Mouse (Mus musculus): ENCODE data around the gene Hormad1. TPM values are rescaled to one million over a fixed set of nuclear protein-coding genes. Genes with fewer than 3 reads are reported as not detected.
"Not testable (repeated sequence)": the region's sequence is repeated elsewhere in the genome, so short reads cannot be mapped to it uniquely, and the experiment has no call there.

The Hormad1 gene
- polyA plus RNA-seq, 1 experiment from 2014 or later, result not detected

DNA sequence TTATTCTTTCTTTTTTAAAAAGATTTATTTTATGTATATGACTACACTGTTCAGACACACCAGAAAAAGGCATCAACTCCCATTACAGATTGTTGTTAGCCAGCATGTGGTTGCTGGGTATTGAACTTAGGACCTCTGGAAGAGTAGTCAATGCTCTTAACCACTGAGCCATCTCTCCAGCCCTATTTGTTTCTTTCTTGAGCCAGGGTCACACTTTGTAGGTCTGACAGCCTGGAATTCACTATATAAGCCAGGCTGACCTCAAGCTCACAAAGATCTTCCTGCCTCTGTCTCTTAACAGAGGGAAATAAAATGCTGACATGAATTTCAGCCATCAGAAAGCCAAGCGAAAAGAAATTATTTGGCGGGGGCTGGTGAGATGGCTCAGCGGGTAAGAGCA is 10.1 kb downstream of the Hormad1 start:
- Histone ChIP-seq H3K27me3 (no peaks in the 10 kb centered on the region), H3K4me1 (no peaks in the 10 kb centered on the region), H3K27ac (no peak overlapping the region), H3K36me3 (no peaks in the 10 kb centered on the region), H3K9ac (no peak overlapping the region), H3K4me2 (replicated peaks) (no peak overlapping the region), H3K9me3 (no peaks in the 10 kb centered on the region), H3K4me3 (no peak overlapping the region)
- WGBS, result 83% methylated on average over 3 of the region's 3 CpGs
- no peak for ATAC-seq (ENCODE audit: low FRiP score, low read depth)

- peak overlapping the region; percentile 69 for H3K4me3 ChIP-seq
- H3K4me2 ChIP-seq (replicated peaks), result peak overlapping the region; percentile 74
- 46% methylated on average over 8 of the region's 8 CpGs for WGBS
- H3K36me3 ChIP-seq, result peaks cover 13% of the 10 kb centered on the region
- H3K27me3 ChIP-seq, result no peaks in the 10 kb centered on the region
- no peaks in the 10 kb centered on the region for H3K9me3 ChIP-seq
- H3K9ac ChIP-seq, result no peak overlapping the region
- ATAC-seq (ENCODE audit: low FRiP score, low read depth), result no peak; the same call in 1 of the 2 replicates
- no peak overlapping the region for H3K27ac ChIP-seq
- peaks cover 9% of the 10 kb centered on the region for H3K4me1 ChIP-seq
Observed at GRCm38 (mm10) chr3:95587754-95588603, 28.5 kb downstream of the Hormad1 start.

DNA sequence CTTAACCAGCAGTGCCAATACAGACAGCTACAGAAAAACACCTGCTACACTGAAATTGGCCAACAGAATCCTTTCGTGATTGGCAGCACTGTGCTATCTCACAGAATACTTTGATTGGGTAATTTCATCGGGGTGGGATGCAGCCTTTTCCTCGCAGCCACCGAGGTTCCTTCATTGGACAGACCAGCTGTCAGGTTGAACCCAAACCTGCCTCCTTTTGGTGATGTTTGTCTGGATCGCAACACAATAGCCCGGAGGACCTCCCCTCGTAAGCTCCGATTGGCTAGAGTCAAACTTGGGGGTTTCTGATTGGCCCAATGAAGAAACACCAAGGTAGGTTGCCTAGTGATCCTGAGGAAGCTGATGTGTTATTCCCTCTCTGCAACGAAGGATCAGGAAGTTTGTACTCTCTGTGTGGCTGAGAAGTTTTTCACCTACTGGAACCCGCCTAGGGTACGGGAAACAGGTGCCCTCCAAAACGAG is 29.2 kb downstream of the Hormad1 start, which contains the start of gene Golph3l:
Golph3l (plus strand) TSS at position 331 of the 483 bp plus-strand sequence.
- Histone ChIP-seq H3K36me3 (peaks cover 19% of the 10 kb centered on the region), H3K9ac (peak within 1 kb of the TSS; percentile 75), H3K9me3 (no peaks in the 10 kb centered on the region), H3K27ac (0 out of 2 replicates have a peak within 1 kb of the TSS, but pooled peaks have one; percentile 33), H3K4me2 (replicated peaks) (peak within 1 kb of the TSS; percentile 74), H3K27me3 (no peaks in the 10 kb centered on the region), H3K4me1 (peaks cover 9% of the 10 kb centered on the region), H3K4me3 (peak within 1 kb of the TSS; percentile 69)
- peak; percentile 100 for ATAC-seq (ENCODE audit: low FRiP score, low read depth)
- 0% methylated on average over 12 of the region's 12 CpGs for WGBS

DNA sequence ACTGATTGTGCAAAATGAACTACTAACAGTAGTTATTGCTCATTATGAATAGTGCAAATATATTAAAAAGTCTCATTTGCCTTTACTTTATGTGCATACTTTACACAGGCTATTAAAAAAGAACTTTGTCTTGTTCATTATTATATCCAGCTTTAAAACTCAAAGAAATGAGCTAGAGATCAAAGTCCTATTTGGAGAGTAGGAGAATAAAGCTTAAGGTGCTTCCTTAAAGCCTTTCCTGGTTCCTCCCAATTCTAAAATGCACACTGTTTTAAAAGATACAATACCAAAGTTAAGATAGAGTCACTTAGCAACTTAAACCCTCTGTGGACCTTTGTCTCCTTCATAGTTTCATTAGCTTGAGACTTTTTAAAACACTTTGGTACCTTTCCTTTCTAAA is 39.3 kb downstream of the Hormad1 start:
- H3K36me3 ChIP-seq, result peaks cover 33% of the 10 kb centered on the region
- no peaks in the 10 kb centered on the region for H3K4me1 ChIP-seq
- no peak overlapping the region for H3K4me2 ChIP-seq (replicated peaks)
- H3K27me3 ChIP-seq, result no peaks in the 10 kb centered on the region
- no peaks in the 10 kb centered on the region for H3K9me3 ChIP-seq
- H3K9ac ChIP-seq, result no peak overlapping the region
- H3K4me3 ChIP-seq, result no peak overlapping the region
- H3K27ac ChIP-seq, result no peak overlapping the region
- no peak for ATAC-seq (ENCODE audit: low FRiP score, low read depth)

GRCm38 (mm10) chr3:95601287-95601686 is 41.8 kb downstream of the Hormad1 start:
- Histone ChIP-seq H3K4me1 (no peaks in the 10 kb centered on the region), H3K36me3 (peaks cover 25% of the 10 kb centered on the region), H3K9ac (no peak overlapping the region), H3K27ac (no peak overlapping the region), H3K9me3 (no peaks in the 10 kb centered on the region), H3K4me2 (replicated peaks) (no peak overlapping the region), H3K27me3 (no peaks in the 10 kb centered on the region), H3K4me3 (no peak overlapping the region)
- no peak for ATAC-seq (ENCODE audit: low FRiP score, low read depth)
- 94% methylated on average over 3 of the region's 3 CpGs for WGBS

- no peak overlapping the region for H3K4me3 ChIP-seq
- H3K36me3 ChIP-seq, result peaks cover 46% of the 10 kb centered on the region
- no peaks in the 10 kb centered on the region for H3K27me3 ChIP-seq
- 80% methylated on average over 3 of the region's 3 CpGs for WGBS
- no peak overlapping the region for H3K9ac ChIP-seq
- no peaks in the 10 kb centered on the region for H3K4me1 ChIP-seq
- no peak for ATAC-seq (ENCODE audit: low FRiP score, low read depth)
- H3K27ac ChIP-seq, result no peak overlapping the region
- no peaks in the 10 kb centered on the region for H3K9me3 ChIP-seq
- H3K4me2 ChIP-seq (replicated peaks), result no peak overlapping the region
Observed at GRCm38 (mm10) chr3:95606096-95606495, 46.6 kb downstream of the Hormad1 start.

DNA sequence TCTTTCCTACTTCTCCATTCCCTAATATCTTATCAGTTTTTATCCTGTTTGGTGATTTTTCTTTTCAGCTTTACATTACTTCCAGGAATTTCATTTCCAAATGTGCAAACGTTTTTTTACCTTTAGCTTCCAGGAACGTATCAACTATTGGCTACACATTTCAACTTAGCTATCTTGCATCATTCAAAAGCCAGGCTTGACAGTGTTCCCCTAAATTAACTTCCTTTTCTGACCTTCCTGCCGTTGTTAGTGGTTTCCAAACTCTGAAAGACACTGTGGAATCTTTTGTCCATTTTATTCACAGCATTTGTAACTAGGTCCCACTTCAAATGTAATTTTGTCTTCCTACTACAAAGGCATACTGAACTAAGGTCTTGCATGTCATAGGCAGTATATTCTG is 49.7 kb downstream of the Hormad1 start:
- no peak overlapping the region for H3K27ac ChIP-seq
- H3K9me3 ChIP-seq, result no peaks in the 10 kb centered on the region
- no peak overlapping the region for H3K9ac ChIP-seq
- H3K4me3 ChIP-seq, result no peak overlapping the region
- no peak for ATAC-seq (ENCODE audit: low FRiP score, low read depth)
- no peak overlapping the region for H3K4me2 ChIP-seq (replicated peaks)
- peaks cover 48% of the 10 kb centered on the region for H3K36me3 ChIP-seq
- no peaks in the 10 kb centered on the region for H3K27me3 ChIP-seq
- WGBS, result 75% methylated on average over 3 of the region's 3 CpGs
- no peaks in the 10 kb centered on the region for H3K4me1 ChIP-seq

GRCm38 (mm10) chr3:95613996-95614395 is 54.5 kb downstream of the Hormad1 start:
- no peak for ATAC-seq (ENCODE audit: low FRiP score, low read depth)
- Histone ChIP-seq H3K4me2 (replicated peaks) (no peak overlapping the region), H3K9me3 (no peaks in the 10 kb centered on the region), H3K27me3 (no peaks in the 10 kb centered on the region), H3K27ac (no peak overlapping the region), H3K9ac (no peak overlapping the region), H3K4me3 (no peak overlapping the region), H3K36me3 (peaks cover 51% of the 10 kb centered on the region), H3K4me1 (no peaks in the 10 kb centered on the region)
- WGBS, result 95% methylated on average over 1 of the region's 1 CpGs

GRCm38 (mm10) chr3:95618511-95618910 is 59.0 kb downstream of the Hormad1 start:
- peaks cover 42% of the 10 kb centered on the region for H3K36me3 ChIP-seq
- WGBS, result 82% methylated on average over 1 of the region's 1 CpGs
- ATAC-seq (ENCODE audit: low FRiP score, low read depth), result no peak

DNA sequence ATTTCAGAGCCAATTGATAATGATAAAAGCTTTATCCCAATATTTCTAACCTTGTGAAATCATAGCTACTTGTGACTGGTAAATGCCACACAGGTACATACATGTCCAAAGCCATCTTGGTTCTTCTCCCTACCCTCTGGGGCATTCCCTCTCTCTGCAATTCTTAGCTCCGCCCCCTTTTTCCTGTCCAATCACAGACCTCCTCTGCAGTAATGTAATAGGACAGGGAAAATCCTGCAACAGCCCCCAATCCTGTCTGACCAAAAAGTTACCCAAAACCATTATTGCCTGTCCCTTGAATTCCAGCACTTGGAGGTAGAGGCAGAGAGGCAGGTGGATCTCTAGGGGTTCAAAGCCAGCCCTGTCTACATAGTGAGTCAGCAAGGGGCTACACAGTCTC is 61.8 kb downstream of the Hormad1 start:
- no peak for ATAC-seq (ENCODE audit: low FRiP score, low read depth)
- H3K9me3 ChIP-seq, result no peaks in the 10 kb centered on the region
- no peak overlapping the region for H3K4me3 ChIP-seq
- H3K4me1 ChIP-seq, result peaks cover 16% of the 10 kb centered on the region
- 85% methylated on average over 1 of the region's 1 CpGs for WGBS
- no peak overlapping the region for H3K4me2 ChIP-seq (replicated peaks)
- no peaks in the 10 kb centered on the region for H3K27me3 ChIP-seq
- H3K36me3 ChIP-seq, result peaks cover 36% of the 10 kb centered on the region
- no peak overlapping the region for H3K27ac ChIP-seq
- no peak overlapping the region for H3K9ac ChIP-seq

More at GRCm38 (mm10) chr3:95618511-95618910, 59.0 kb downstream of the Hormad1 start:
- Histone ChIP-seq H3K4me3 (no peak overlapping the region), H3K27ac (no peak overlapping the region), H3K4me2 (replicated peaks) (no peak overlapping the region), H3K4me1 (0 out of 2 replicates have a peak, but pooled peaks cover 3% of the 10 kb centered on the region), H3K9me3 (no peaks in the 10 kb centered on the region), H3K9ac (no peak overlapping the region), H3K27me3 (no peaks in the 10 kb centered on the region)

DNA sequence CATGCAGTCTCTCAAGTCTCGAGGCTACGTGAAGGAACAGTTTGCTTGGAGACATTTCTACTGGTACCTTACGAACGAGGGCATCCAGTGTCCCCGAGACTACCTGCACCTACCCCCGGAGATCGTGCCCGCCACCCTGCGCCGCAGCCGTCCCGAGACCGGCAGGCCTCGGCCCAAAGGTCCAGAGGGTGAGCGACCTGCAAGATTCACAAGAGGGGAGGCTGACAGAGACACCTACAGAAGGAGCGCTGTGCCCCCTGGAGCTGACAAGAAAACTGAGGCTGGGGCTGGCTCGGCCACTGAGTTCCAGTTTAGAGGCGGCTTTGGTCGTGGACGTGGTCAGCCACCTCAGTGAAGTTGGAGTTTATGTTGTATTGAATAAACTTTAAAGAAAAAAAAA is 62.9 kb downstream of the Hormad1 start:
- H3K4me3 ChIP-seq; H3K4me2 ChIP-seq (replicated peaks); H3K9ac ChIP-seq; H3K27ac ChIP-seq; H3K27me3 ChIP-seq; ATAC-seq (ENCODE audit: low FRiP score, low read depth); H3K9me3 ChIP-seq: not testable (repeated sequence)
- peaks cover 17% of the 10 kb centered on the region for H3K4me1 ChIP-seq
- peaks cover 33% of the 10 kb centered on the region for H3K36me3 ChIP-seq
- WGBS, result 93% methylated on average over 20 of the region's 20 CpGs

GRCm38 (mm10) chr3:95623551-95623950 is 64.1 kb downstream of the Hormad1 start:
- Histone ChIP-seq H3K9me3 (no peaks in the 10 kb centered on the region), H3K36me3 (peaks cover 34% of the 10 kb centered on the region), H3K4me1 (peaks cover 17% of the 10 kb centered on the region), H3K27ac (peak overlapping the region; percentile 86), H3K9ac (no peak overlapping the region), H3K4me3 (no peak overlapping the region), H3K27me3 (no peaks in the 10 kb centered on the region), H3K4me2 (replicated peaks) (0 out of 2 replicates have a peak overlapping the region, but pooled peaks have one; percentile 3)
- no peak for ATAC-seq (ENCODE audit: low FRiP score, low read depth)
- WGBS, result 59% methylated on average over 2 of the region's 2 CpGs

All from limb, embryonic 13.5 days (tissue).